Mouse (Mus musculus): ENCODE measurements around the gene Adora3.
"Not testable (repeated sequence)": the region's sequence is repeated elsewhere in the genome, so short reads cannot be mapped to it uniquely, and the experiment has no call there.

Gene Adora3

DNA sequence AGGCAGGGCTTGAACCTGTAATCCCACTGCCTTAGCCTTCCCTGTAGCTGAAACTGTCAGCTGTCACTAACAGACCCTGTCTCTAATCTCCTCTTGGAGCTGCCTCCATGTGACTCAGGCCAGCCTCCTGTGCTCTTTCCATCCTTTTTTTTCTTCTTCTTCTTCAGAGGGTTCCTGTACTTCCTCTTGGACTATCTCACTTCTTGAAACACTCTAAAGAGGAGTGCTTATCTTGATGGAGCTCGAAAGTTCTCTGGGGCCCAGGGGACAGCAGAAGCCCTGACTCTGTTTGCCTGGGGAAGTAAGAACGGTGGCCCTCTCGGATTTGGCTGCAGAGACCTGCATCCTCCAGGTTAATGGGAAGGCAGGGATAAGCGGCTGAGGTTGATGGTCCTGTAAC is 33.6 kb downstream of the Adora3 start:
- no peak for DNase-seq (ENCODE audit: low read depth)

DNA sequence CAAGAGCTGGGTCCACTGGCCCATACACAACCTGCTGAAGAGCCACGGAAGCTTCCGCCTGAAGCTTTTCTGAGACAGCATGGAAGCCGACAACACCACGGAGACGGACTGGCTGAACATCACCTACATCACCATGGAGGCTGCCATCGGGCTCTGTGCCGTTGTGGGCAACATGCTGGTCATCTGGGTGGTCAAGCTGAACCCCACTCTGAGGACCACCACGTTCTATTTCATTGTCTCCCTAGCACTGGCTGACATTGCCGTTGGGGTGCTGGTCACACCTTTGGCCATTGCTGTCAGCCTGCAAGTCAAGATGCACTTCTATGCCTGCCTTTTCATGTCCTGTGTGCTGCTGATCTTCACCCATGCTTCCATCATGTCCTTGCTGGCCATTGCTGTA is 34.1 kb downstream of the Adora3 start:
- no peak for DNase-seq (ENCODE audit: low read depth)

DNA sequence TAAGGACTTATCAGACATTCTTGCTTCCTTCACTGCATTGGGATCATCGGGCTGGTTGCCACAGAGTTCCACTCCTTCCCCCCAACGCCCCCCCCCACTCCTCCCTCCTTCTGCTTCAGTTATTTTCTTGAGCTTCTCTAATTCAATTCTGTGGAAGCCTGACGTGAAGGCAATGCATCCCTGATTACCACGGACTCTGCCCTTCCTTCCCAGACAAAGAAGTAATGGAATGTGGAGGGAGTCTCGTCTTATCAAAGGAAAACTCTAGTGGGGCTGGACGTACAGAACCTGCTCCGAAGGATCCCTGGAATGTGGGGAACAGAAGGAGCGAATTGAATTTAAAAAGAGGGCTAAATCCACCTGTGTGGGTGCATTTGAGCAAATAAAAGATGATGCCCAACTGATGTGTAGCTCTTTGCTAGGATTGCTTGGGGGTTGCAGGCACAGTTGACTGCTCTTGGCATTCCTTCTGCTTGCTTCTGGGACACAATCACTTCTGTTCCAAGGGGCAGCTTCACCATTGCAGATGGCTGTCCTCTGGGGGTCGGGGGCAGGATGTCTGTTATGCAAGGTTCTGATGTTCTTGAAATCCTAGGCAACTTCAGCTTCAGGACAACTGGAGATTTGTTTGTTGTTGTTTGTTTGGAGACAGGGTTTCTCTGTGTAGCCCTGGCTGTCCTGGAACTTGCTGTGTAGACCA is 37.4 kb downstream of the Adora3 start:
- DNase-seq (ENCODE audit: low read depth) = no peak

DNA sequence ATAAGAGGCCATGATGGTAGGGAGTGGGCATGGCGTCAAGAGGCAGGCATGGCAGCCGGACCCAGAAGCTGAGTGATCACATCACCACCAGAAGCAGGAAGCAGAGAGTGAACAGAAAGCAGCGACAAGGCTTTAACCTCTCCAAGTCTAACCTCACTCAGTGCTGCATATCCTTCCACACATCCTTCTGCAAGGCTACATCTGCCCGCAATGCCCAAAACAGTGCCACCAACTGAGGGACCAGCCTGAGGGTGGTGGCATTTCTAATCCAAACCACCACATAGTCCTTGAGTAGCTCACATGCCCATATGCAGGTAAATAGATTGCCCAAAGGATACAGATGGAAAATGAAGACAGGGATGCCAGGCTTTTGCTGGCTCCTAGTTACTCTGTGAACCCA is 38.3 kb downstream of the Adora3 start:
- DNase-seq (ENCODE audit: low read depth) = no peak

- DNase-seq (ENCODE audit: low read depth) = peak; percentile 79
Observed at GRCm38 (mm10) chr3:105910519-105911190, 40.0 kb downstream of the Adora3 start.

GRCm38 (mm10) chr3:105912097-105912880 is 41.6 kb downstream of the Adora3 start:
- DNase-seq (ENCODE audit: low read depth) = no peak

- DNase-seq (ENCODE audit: low read depth) = no peak
Observed at GRCm38 (mm10) chr3:105913839-105914681, 43.4 kb downstream of the Adora3 start.

DNA sequence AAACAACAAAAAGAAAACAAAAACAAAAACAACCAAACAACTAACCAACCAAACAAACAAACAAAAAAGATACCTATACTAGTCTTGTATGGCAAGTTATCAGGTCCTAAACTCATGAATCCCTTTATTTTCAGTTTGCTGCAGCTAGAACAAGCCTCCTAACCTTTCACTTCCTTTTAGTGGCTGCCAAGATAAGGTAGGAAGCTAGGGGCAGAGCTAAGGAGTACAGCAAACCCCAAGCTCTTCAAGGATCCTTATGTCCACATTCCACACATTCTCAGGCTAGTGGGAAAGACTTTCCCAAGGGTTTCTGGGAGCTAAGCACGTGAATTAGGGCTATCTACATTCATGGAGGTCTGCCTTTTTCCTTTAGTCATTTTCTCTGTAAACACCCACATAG is 44.6 kb downstream of the Adora3 start:
- DNase-seq (ENCODE audit: low read depth) = no peak

- not testable (repeated sequence) for DNase-seq (ENCODE audit: low read depth)
Observed at GRCm38 (mm10) chr3:105916455-105916854, 45.8 kb downstream of the Adora3 start.

GRCm38 (mm10) chr3:105917656-105918354 is 47.1 kb downstream of the Adora3 start:
- DNase-seq (ENCODE audit: low read depth) = no peak

DNA sequence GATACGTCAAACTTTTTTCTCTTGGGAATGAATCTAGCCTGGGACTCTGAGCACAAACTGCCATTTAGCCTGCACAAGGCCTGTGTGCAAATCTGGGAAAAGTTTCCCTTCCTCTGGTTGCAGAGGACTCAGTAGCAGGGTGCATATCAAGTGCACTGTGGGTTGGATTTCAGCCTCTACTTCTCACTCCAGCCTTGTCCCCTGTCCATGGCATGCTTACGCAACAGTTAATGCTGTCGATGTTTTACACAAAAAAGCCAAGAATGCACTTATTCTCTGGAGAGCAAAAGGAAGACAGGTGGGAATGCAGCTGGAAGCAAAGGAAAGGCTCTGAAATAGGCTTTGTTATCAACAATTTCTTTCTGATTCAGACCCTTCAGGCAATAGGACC is 47.7 kb downstream of the Adora3 start:
- no peak for DNase-seq (ENCODE audit: low read depth)

GRCm38 (mm10) chr3:105920743-105921142 is 50.1 kb downstream of the Adora3 start:
- DNase-seq (ENCODE audit: low read depth) = not testable (repeated sequence)

GRCm38 (mm10) chr3:105921959-105922358 is 51.3 kb downstream of the Adora3 start:
- DNase-seq (ENCODE audit: low read depth) = no peak

DNA sequence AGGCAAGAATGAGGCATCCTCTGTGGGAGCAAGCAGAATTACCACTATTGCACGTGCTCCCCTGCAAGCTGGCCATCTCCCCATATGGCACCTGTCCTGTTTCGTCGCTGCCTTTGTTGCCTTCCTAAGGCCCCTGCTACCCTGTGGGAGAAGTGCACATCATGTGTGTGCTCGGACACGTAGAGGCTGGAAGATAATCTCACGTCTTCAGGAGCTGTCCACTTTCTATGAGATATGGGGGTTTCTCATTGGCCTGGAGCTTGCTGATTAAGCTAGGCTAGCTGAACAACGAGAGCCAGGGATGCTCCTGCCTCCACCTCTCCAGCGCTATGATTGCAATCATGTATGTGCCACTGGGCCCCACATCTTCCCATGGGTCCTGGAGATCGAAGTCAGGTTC is 54.0 kb downstream of the Adora3 start:
- no peak for DNase-seq (ENCODE audit: low read depth)

- no peak for DNase-seq (ENCODE audit: low read depth)
Observed at GRCm38 (mm10) chr3:105927561-105928194, 57.0 kb downstream of the Adora3 start.

DNA sequence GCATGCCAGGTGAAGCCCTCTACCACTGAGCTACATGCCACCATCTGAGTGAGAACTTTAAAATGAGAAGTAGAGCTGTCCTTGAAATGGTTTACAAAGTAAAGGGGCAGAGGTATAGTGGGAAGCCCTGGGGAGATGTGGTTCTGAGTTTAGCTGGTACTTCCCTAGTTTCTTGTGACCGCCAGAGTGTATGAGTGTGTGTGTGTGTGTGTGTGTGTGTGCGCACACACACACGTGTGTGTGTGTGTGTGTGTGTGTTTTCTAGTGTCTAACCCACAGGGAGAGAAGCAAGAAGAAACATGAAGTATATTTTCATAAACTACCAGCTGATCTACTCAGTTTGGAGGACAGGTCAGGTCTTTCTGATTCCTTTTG is 57.5 kb downstream of the Adora3 start:
- DNase-seq (ENCODE audit: low read depth) = no peak

DNA sequence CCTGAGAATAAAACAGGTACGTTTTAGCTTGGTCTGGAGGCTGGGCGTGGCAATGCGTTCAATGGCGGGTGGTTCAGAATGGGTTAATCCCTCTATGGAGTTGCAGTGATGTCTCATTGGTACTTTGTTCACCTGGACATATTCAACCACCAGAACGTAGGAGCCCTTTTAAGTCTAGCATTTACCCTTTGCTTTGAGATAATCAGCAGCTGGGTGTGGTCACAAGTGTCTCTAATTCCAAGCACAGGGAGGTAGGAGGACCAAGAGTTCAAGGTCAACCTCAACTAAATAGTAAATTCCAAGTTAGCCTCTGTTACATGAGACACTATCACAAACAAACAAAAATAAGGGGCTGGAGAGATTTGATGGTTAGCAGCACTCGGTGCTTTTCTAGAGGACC is 58.1 kb downstream of the Adora3 start:
- DNase-seq (ENCODE audit: low read depth) = no peak

DNA sequence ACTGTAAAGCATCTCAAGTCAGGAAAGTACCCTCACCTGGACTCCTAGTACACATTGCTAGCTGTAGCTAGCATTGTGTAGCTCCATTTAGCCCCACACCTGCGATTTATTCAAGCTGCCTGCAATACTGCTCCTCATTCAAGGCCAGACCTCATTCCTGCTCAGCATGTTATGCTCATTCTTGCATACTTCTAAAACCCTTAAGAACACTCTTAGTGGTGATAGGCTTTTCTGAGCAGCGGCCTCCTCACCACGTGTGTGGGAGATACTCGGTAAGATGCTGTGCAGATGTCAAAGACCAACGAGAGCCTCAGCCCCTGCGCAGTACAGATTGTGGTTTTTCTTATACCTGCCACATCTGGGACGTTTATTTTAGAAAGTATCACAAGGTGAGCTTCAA is 59.2 kb downstream of the Adora3 start:
- no peak for DNase-seq (ENCODE audit: low read depth)

DNA sequence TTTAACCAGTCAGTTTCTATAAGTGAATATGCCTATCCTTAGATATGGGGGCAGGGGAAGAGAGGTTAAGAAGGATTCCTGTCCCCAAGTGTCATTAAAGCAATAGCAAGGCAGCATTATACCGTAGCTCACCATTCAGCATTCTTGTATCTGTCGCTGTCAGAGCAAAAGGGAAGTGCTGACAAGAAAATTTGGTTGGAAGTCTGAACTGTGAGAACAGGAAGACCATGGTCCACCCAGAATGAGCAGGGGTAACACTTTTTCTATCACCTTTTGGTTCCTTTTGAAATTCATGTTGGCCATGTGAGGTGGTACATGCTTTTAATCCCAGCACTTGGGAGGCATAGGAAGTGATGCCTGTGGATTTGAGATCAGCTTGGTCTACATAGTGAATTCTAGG is 60.4 kb downstream of the Adora3 start:
- DNase-seq (ENCODE audit: low read depth) = no peak

GRCm38 (mm10) chr3:105932240-105933071 is 61.8 kb downstream of the Adora3 start, which contains the start of gene I830077J02Rik:
Gene I830077J02Rik, minus strand, starts transcription at chr3:105932664.
- DNase-seq (ENCODE audit: low read depth) = no peak

Data from induced T-regulatory cell, adult 2 months (primary cell).